Comparison of ENCODE assay signal across 10 mouse cellular contexts in the genomic region with DNA sequence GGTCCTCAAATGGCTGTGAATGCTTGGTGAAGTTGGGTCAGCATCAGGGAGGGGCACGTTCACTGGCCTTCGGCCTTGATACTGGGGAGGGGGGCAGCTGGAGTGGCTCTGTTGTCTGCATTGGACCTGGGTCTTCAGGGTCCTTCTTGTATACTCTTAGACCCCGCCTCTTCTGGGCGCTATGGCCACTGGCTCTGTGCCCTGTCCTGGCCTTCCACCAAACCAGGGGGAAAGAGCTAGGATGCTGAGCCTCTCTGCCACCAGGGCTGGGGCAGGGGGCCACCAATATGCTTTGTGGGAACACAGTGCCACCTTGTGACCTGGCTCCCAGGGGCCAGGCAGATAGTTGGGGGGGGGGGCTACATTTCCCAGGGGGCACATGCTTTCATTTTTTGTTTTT.
DNase-seq lines count a peak whose midpoint lies in the region; ATAC-seq lines count a peak whose summit lies in the region.
"Had no signal": no experiment of that assay in that cellular context is flagged by ENCODE, and none has a peak within 500 bp of the region (broad histone marks: within the 10 kb centered on the region; RNA-seq: fewer than 3 reads in every experiment).

No protein-coding gene starts in this region.

- H3K27ac ChIP-seq in neural tube, embryonic 12.5 days = no peak overlapping the region
- H3K27ac ChIP-seq in neural tube, embryonic 15.5 days (replicated peaks) = no peak overlapping the region
- H3K27ac ChIP-seq in intestine, embryonic 16.5 days (ENCODE audit: low read length) = peak overlapping the region; percentile 81
- peak overlapping the region; percentile 75 for H3K27ac ChIP-seq in stomach, embryonic 15.5 days
- H3K27ac ChIP-seq: midbrain, embryonic 12.5 days had no signal

- H3K4me1 ChIP-seq in erythroblast, embryonic 14.5 days (ENCODE audit: control insufficient read depth) = peaks cover 47% of the 10 kb centered on the region
- H3K4me1 ChIP-seq in neural tube, embryonic 12.5 days = peaks cover 50% of the 10 kb centered on the region
- H3K4me1 ChIP-seq in neural tube, embryonic 15.5 days = peaks cover 50% of the 10 kb centered on the region
- peaks cover 38% of the 10 kb centered on the region for H3K4me1 ChIP-seq in intestine, embryonic 16.5 days (ENCODE audit: control insufficient read depth, insufficient read depth, low read length)
- peaks cover 40% of the 10 kb centered on the region for H3K4me1 ChIP-seq in stomach, embryonic 15.5 days

- H3K4me3 ChIP-seq in erythroblast, embryonic 14.5 days (replicated peaks) = peak overlapping the region; percentile 50
- H3K4me3 ChIP-seq in neural tube, embryonic 12.5 days = no peak overlapping the region
- no peak overlapping the region for H3K4me3 ChIP-seq in neural tube, embryonic 15.5 days (replicated peaks)
- H3K4me3 ChIP-seq in intestine, embryonic 16.5 days (ENCODE audit: low read length) = no peak overlapping the region
- H3K4me3 ChIP-seq in stomach, embryonic 15.5 days (replicated peaks) = no peak overlapping the region
- H3K4me3 ChIP-seq: midbrain, embryonic 12.5 days had no signal

- ATAC-seq in erythroblast, adult 5-6 weeks (replicated peaks; ENCODE audit: low FRiP score, poor library complexity, severe bottlenecking) = no peak
- ATAC-seq in neural tube, embryonic 12.5 days (ENCODE audit: low FRiP score, low read depth) = no peak
- no peak; the same call in 1 of the 2 replicates for ATAC-seq in neural tube, embryonic 15.5 days (ENCODE audit: low FRiP score)
- ATAC-seq in intestine, embryonic 16.5 days = no peak
- no peak for ATAC-seq in stomach, embryonic 15.5 days (ENCODE audit: insufficient read depth, low FRiP score, low read depth)
- ATAC-seq in inflammation-experienced regulatory T-cells, adult 6 months = no peak

- no peaks in the 10 kb centered on the region for H3K9me3 ChIP-seq in erythroblast, embryonic 14.5 days (ENCODE audit: control insufficient read depth, low read length)
- no peaks in the 10 kb centered on the region for H3K9me3 ChIP-seq in neural tube, embryonic 12.5 days
- no peaks in the 10 kb centered on the region for H3K9me3 ChIP-seq in neural tube, embryonic 15.5 days (replicated peaks)
- H3K9me3 ChIP-seq in intestine, embryonic 16.5 days (ENCODE audit: control insufficient read depth, low read length) = no peaks in the 10 kb centered on the region
- no peaks in the 10 kb centered on the region for H3K9me3 ChIP-seq in stomach, embryonic 15.5 days
- H3K9me3 ChIP-seq: midbrain, embryonic 12.5 days had no signal

- 66% methylated on average over 4 of the region's 4 CpGs for WGBS in neural tube, embryonic 12.5 days
- 62% methylated on average over 4 of the region's 4 CpGs for WGBS in neural tube, embryonic 15.5 days
- 51% methylated on average over 4 of the region's 4 CpGs for WGBS in intestine, embryonic 16.5 days
- WGBS in stomach, embryonic 15.5 days = 61% methylated on average over 4 of the region's 4 CpGs

- no peaks in the 10 kb centered on the region for H3K27me3 ChIP-seq in erythroblast, embryonic 14.5 days (ENCODE audit: control insufficient read depth)
- peaks cover 25% of the 10 kb centered on the region for H3K27me3 ChIP-seq in neural tube, embryonic 12.5 days (replicated peaks)
- H3K27me3 ChIP-seq in neural tube, embryonic 15.5 days (replicated peaks) = peaks cover 27% of the 10 kb centered on the region
- H3K27me3 ChIP-seq in intestine, embryonic 16.5 days (replicated peaks; ENCODE audit: control insufficient read depth, insufficient read depth, low read length) = 0 out of 2 replicates have a peak, but pooled peaks cover 3% of the 10 kb centered on the region
- peaks cover 6% of the 10 kb centered on the region; the same call in 1 of the 2 replicates for H3K27me3 ChIP-seq in stomach, embryonic 15.5 days (replicated peaks)

- H3K4me2 ChIP-seq in neural tube, embryonic 12.5 days (replicated peaks) = peak overlapping the region; percentile 43; the same call in 1 of the 2 replicates
- no peak overlapping the region for H3K4me2 ChIP-seq in neural tube, embryonic 15.5 days
- H3K4me2 ChIP-seq in intestine, embryonic 16.5 days (ENCODE audit: low read depth, low read length) = peak overlapping the region; percentile 22; the same call in 1 of the 2 replicates
- peak overlapping the region; percentile 30; the same call in 1 of the 2 replicates for H3K4me2 ChIP-seq in stomach, embryonic 15.5 days

- no peak for DNase-seq in ovary, postnatal 10 days (ENCODE audit: low spot score)
- DNase-seq: kidney, postnatal 14 days had no signal

- no peaks in the 10 kb centered on the region for H3K36me3 ChIP-seq in erythroblast, embryonic 14.5 days (ENCODE audit: control insufficient read depth)
- H3K36me3 ChIP-seq in neural tube, embryonic 12.5 days = no peaks in the 10 kb centered on the region
- no peaks in the 10 kb centered on the region for H3K36me3 ChIP-seq in neural tube, embryonic 15.5 days
- H3K36me3 ChIP-seq in intestine, embryonic 16.5 days (ENCODE audit: control insufficient read depth, insufficient read depth, low read length) = no peaks in the 10 kb centered on the region
- no peaks in the 10 kb centered on the region for H3K36me3 ChIP-seq in stomach, embryonic 15.5 days
- H3K36me3 ChIP-seq: midbrain, embryonic 12.5 days had no signal

- no peak overlapping the region for H3K9ac ChIP-seq in neural tube, embryonic 12.5 days
- no peak overlapping the region for H3K9ac ChIP-seq in neural tube, embryonic 15.5 days (replicated peaks)
- peak overlapping the region; percentile 24; the same call in 1 of the 2 replicates for H3K9ac ChIP-seq in intestine, embryonic 16.5 days (ENCODE audit: low read depth, low read length)
- no peak overlapping the region for H3K9ac ChIP-seq in stomach, embryonic 15.5 days
- H3K9ac ChIP-seq: midbrain, embryonic 12.5 days had no signal

Comparison
In these comparisons a context has a peak if more than half of its experiments do, and no peak if none do; other contexts are left out.
1. H3K27ac ChIP-seq: peak in intestine, embryonic 16.5 days (single experiment) and stomach, embryonic 15.5 days (single experiment); none in neural tube, embryonic 12.5 days (single experiment) and neural tube, embryonic 15.5 days (single experiment).